Mouse (Mus musculus): ENCODE measurements at regions not wholly inside any gene's neighbourhood (a gene's known extent, or its start where the extent isn't known, plus 50 kb on each side); places are given as distances from the start of the nearest gene placed in this dataset.

DNA sequence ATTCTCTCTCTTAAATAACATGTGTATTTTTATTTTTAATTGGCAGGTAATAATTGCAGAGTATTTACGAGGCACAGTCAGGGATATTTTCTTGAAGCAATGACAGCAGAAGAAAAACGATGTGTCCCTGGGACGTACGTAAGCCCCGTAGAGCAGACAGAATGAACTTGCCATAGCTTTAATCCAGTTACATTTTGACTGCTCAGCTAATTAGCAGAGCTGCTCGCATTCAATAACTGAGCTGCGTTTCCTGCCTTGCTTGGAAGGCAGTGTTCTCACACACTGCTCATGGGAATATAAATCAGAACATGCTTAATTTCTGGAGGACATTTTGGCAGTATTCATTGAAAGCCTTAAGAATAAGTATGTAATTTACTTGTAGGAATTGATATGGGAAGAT, 78.6 kb upstream of the Auts2 start:
- no peak for DNase-seq

- no peak for DNase-seq
These were observed 74.1 kb upstream of the Auts2 start for GRCm38 (mm10) chr5:132617241-132617640.

DNA sequence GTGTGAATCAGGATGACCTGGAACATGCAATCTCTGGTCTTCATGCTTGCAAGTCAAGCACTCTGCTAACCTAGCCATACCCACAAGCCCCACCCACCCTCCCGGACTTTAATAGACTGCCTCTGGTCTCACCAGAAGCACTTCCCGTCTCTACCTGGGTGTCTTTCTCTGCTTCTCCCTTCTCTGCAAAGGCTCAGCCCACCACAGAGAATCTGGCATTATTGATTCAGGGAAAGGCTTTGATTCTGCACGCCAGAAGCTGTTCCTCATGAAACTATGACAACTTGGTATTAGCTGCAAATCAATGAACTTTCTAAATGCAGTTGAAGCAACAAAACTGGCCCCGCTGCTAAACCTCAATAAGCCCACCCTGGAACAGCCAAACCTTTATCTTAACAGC, 66.1 kb upstream of the Auts2 start:
- DNase-seq = no peak

GRCm38 (mm10) chr5:132606216-132606615, 63.1 kb upstream of the Auts2 start:
- no peak for DNase-seq

GRCm38 (mm10) chr5:132594796-132595195, 51.7 kb upstream of the Auts2 start:
- no peak for DNase-seq

Measured in cerebellum, adult 11 months (tissue).